Mouse (Mus musculus): ENCODE measurements around the gene Fads2. TPM values are rescaled to one million over a fixed set of nuclear protein-coding genes. Genes with fewer than 3 reads are reported as not detected.

The Fads2 gene
- polyA plus RNA-seq, 1 experiment from 2014 or later: 125 TPM

DNA sequence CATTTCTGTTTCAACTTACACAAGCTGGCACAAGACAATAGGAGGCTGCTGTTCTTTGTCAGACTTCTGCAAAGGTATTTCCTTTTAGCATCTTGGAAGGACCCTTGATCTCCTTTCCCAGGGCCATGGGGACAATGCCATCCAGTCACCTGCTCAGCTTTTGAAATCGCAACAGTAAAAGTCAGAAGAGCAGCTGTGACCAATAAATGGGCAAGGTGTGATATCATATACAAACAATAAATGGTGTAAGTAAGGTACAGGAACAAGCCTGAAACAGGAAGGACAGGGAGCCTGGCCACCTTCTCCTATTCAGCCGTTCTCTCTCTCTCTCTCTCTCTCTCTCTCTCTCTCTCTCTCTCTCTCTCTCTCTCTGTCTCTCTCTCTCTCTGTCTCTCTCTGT is 51.1 kb downstream of the Fads2 start:
- H3K4me2 ChIP-seq: no peak overlapping the region
- no peak for ATAC-seq (ENCODE audit: insufficient read depth, low FRiP score, low read depth)
- H3K27ac ChIP-seq: peak overlapping the region; percentile 48; the same call in 1 of the 2 replicates
- no peaks in the 10 kb centered on the region for H3K27me3 ChIP-seq (replicated peaks)
- 53% methylated on average over 2 of the region's 2 CpGs for WGBS
- peaks cover 11% of the 10 kb centered on the region; the same call in 1 of the 2 replicates for H3K36me3 ChIP-seq
- no peaks in the 10 kb centered on the region for H3K9me3 ChIP-seq
- H3K4me1 ChIP-seq: peaks cover 13% of the 10 kb centered on the region; the same call in 1 of the 2 replicates
- no peak overlapping the region for H3K9ac ChIP-seq
- H3K4me3 ChIP-seq (replicated peaks): no peak overlapping the region

DNA sequence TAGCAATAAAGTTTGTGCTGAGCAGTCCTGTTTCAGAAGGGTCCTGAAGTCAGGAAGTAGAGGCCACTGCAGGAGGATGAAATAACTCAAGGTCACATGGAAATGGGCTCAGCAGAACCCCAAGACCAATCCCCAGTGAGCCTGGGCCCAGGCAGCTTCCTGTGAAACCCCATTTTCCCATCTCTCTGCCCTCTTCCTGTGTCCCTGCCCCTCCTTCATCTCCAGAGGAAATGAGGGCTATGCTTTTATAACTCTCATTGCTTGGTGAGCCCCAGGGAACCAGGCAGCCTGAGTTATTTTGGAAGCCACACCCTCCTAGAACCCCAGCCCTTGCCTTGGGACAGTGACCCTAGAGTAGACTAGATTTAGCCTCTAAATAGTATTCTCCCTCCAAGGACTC is 52.0 kb downstream of the Fads2 start:
- Histone ChIP-seq H3K4me1 (peaks cover 13% of the 10 kb centered on the region; the same call in 1 of the 2 replicates), H3K27me3 (replicated peaks) (no peaks in the 10 kb centered on the region), H3K9me3 (no peaks in the 10 kb centered on the region), H3K36me3 (peaks cover 11% of the 10 kb centered on the region; the same call in 1 of the 2 replicates), H3K27ac (no peak overlapping the region), H3K9ac (no peak overlapping the region), H3K4me3 (replicated peaks) (no peak overlapping the region), H3K4me2 (no peak overlapping the region)
- no peak for ATAC-seq (ENCODE audit: insufficient read depth, low FRiP score, low read depth)

DNA sequence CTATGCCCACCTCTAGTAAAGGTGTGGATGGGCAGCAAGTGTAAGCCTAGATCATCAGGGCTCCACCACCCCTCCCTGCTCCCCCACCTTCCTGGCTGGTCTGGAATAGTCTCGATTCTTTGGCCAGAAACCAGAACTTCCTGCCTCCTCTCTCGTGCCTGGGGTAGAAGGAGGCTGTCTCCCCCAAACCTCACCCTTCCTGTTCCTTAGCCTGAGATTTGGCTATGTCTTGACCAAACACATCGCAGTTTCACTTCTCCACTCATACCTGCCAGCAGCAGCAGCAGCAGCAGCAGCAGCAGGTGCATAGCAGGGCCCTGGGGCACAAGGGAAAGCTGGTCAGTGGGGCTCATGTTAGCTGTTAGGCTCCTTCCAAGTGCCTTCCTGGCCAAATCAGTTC is 54.6 kb downstream of the Fads2 start:
- no peak overlapping the region for H3K4me3 ChIP-seq (replicated peaks)
- peaks cover 17% of the 10 kb centered on the region for H3K4me1 ChIP-seq
- no peak overlapping the region for H3K27ac ChIP-seq
- H3K27me3 ChIP-seq (replicated peaks): no peaks in the 10 kb centered on the region
- no peak overlapping the region for H3K9ac ChIP-seq
- whole genome bisulfite sequencing: 28% methylated on average over 3 of the region's 3 CpGs
- no peaks in the 10 kb centered on the region for H3K9me3 ChIP-seq
- no peak overlapping the region for H3K4me2 ChIP-seq
- no peak for ATAC-seq (ENCODE audit: insufficient read depth, low FRiP score, low read depth)
- H3K36me3 ChIP-seq: no peaks in the 10 kb centered on the region

DNA sequence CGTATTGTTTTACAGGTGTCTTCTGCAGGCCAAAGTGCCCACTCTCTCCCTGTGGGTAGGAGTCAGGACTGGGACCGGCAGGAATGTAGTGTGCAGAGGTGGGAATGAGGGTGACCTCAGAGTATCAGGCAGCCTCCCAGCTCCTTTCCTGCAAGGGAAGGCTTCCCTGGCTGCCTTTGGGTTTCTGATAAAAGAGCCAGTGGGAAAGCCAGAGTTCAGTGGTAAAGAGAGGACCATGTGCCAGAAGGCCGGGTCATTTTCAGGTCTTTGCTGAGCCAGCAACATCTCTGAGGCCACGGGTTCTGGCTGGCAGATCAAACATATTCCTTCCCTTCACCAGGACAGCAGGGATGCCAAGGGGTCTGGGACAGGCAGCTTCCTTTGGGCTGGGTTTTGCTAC is 55.2 kb downstream of the Fads2 start:
- no peaks in the 10 kb centered on the region for H3K36me3 ChIP-seq

DNA sequence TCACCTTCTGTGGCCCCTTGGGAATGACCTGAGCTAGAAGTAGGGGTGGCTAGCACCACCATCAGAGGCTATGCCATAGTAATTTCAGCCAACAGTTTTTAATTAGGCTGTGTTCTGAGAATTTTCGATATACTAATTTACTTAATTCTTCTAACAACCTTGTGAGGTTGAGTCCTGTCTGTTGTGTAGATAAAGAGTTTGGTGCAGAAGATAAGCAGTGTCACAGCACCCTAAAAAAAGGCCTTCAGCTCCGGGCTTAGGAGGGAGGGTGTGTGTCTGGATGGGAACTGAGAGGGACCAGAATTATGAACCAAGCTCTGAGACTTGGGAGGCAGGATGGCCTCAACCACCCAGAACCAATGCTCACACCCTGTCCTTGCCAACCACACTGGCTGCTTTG is 55.8 kb downstream of the Fads2 start:
- WGBS: 74% methylated on average over 2 of the region's 2 CpGs
- no peak overlapping the region for H3K4me3 ChIP-seq (replicated peaks)
- ATAC-seq (ENCODE audit: insufficient read depth, low FRiP score, low read depth): no peak
- H3K9me3 ChIP-seq: no peaks in the 10 kb centered on the region
- H3K4me1 ChIP-seq: peaks cover 24% of the 10 kb centered on the region
- H3K9ac ChIP-seq: no peak overlapping the region
- H3K4me2 ChIP-seq: no peak overlapping the region
- H3K27me3 ChIP-seq (replicated peaks): no peaks in the 10 kb centered on the region
- H3K36me3 ChIP-seq: no peaks in the 10 kb centered on the region
- H3K27ac ChIP-seq: no peak overlapping the region

More for the DNA sequence above, 55.2 kb downstream of the Fads2 start:
- H3K4me2 ChIP-seq: no peak overlapping the region
- no peaks in the 10 kb centered on the region for H3K9me3 ChIP-seq
- no peak overlapping the region for H3K27ac ChIP-seq
- H3K4me3 ChIP-seq (replicated peaks): no peak overlapping the region
- no peak for ATAC-seq (ENCODE audit: insufficient read depth, low FRiP score, low read depth)
- 62% methylated on average over 4 of the region's 4 CpGs for WGBS
- no peaks in the 10 kb centered on the region for H3K27me3 ChIP-seq (replicated peaks)
- H3K9ac ChIP-seq: no peak overlapping the region
- H3K4me1 ChIP-seq: peaks cover 20% of the 10 kb centered on the region

DNA sequence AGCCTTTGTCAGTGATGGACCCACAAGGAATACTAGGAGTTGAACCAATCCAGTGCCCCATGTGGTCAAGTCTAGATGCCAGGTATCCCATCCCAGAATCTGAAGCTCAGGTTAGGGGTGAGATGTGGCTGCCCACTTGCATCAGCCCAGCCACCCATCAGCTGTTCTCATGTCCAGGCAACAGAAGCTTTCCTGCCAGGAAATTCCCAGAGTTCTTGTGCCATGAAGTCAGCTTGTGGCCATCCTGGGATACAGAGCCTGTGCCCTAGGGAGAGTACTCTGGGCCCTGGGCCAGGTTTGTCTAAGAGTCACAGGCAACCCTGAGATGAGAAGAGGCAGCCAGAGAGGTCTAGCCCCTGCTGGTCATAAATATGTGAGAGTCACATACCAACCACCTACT is 57.9 kb downstream of the Fads2 start:
- no peak for ATAC-seq (ENCODE audit: insufficient read depth, low FRiP score, low read depth)
- Histone ChIP-seq H3K36me3 (no peaks in the 10 kb centered on the region), H3K27ac (no peak overlapping the region), H3K4me1 (peaks cover 30% of the 10 kb centered on the region), H3K4me2 (no peak overlapping the region), H3K9me3 (no peaks in the 10 kb centered on the region), H3K4me3 (replicated peaks) (no peak overlapping the region), H3K27me3 (replicated peaks) (no peaks in the 10 kb centered on the region), H3K9ac (no peak overlapping the region)

DNA sequence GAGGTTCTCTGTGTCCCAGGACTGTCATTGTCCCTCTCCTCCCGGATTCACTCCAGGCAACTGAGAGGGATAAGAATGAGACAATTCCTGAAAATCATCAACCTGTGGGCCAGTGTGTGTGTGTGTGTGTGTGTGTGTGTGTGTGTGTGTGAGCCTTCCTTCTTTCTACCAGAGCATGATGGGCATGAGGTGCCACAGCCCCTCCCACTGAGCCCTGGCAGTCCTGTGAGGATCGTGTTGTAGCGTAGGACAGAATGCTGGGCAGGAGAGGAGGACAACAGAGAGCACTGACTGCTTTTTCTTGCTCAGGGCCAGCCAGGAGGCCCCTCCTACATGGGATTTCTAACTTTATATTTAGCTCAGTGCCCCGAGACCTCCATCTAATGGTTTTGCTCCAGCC is 58.7 kb downstream of the Fads2 start:
- H3K27me3 ChIP-seq (replicated peaks): no peaks in the 10 kb centered on the region
- no peaks in the 10 kb centered on the region for H3K9me3 ChIP-seq
- H3K4me3 ChIP-seq (replicated peaks): peak overlapping the region; percentile 74; the same call in 1 of the 2 replicates
- no peak overlapping the region for H3K9ac ChIP-seq
- H3K4me1 ChIP-seq: peaks cover 33% of the 10 kb centered on the region
- H3K27ac ChIP-seq: no peak overlapping the region
- H3K4me2 ChIP-seq: peak overlapping the region; percentile 98
- ATAC-seq (ENCODE audit: insufficient read depth, low FRiP score, low read depth): no peak
- 89% methylated on average over 4 of the region's 4 CpGs for WGBS
- no peaks in the 10 kb centered on the region for H3K36me3 ChIP-seq

DNA sequence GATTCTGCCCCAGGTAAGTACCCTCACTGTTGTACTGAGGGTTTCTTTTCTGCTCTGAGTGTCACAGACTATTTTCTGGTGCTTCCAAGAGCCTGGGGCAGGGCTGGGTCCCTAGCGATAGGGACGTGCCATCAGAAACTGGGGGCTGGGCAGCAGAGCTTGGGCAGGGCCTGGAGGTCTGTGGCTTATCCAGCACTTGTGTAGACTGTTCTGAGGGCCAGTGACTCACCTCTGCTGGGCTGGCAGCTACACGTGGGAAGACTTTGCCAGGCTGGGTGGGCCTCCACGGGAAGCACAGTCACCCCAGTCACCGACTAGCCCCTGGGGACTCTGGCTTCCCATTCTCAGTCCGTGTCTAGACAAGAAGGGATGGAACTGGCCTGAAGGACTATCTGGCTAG is 59.3 kb downstream of the Fads2 start:
- H3K9me3 ChIP-seq: no peaks in the 10 kb centered on the region
- no peaks in the 10 kb centered on the region for H3K27me3 ChIP-seq (replicated peaks)
- H3K4me1 ChIP-seq: peaks cover 31% of the 10 kb centered on the region
- H3K27ac ChIP-seq: peak overlapping the region; percentile 75; the same call in 1 of the 2 replicates
- peak overlapping the region; percentile 74 for H3K4me3 ChIP-seq (replicated peaks)
- H3K9ac ChIP-seq: peak overlapping the region; percentile 53; the same call in 1 of the 2 replicates
- no peaks in the 10 kb centered on the region for H3K36me3 ChIP-seq
- H3K4me2 ChIP-seq: peak overlapping the region; percentile 98
- ATAC-seq (ENCODE audit: insufficient read depth, low FRiP score, low read depth): no peak
- WGBS: 42% methylated on average over 6 of the region's 6 CpGs

DNA sequence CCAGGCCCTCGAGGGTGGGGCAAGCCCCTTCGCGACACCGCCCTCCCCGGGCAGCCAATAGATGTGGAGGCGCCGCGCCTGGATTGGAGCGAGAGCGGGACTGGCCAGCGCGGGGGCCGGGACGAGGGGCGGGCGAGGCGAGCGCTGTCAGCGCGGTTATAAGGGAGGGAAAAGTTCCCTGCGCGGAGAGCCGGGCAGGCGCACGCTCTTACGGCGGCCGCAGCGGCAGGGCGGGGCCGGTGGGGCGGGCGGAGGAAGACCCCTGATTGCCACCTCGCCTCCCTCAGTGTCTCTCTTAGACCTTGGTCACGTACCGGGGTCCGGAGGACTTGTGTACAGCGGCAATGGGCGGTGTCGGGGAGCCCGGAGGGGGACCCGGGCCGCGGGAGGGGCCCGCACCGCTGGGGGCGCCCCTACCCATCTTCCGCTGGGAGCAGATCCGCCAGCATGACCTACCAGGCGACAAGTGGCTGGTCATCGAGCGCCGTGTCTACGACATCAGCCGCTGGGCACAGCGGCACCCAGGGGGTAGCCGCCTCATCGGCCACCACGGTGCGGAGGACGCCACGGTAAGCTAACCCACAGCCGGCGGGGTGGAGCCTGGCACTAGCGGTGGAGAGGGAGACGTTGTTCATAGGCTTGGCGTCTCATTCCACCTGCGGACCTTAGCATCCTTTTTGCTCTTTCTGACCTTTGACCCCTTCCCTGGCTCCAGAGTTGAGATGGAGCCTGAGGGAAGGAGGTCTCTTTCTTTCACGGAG is 60.0 kb downstream of the Fads2 start, which contains the start of gene Fads3:
TSS of gene Fads3 (plus strand) at position 182 of the 761 bp plus-strand sequence.
- under 1% methylated on average over 67 of the region's 69 CpGs for WGBS
- no peaks in the 10 kb centered on the region for H3K9me3 ChIP-seq
- peak within 1 kb of the TSS; percentile 75 for H3K27ac ChIP-seq
- peak within 1 kb of the TSS; percentile 53 for H3K9ac ChIP-seq
- peaks cover 28% of the 10 kb centered on the region for H3K4me1 ChIP-seq
- H3K4me3 ChIP-seq (replicated peaks): peak within 1 kb of the TSS; percentile 74
- no peaks in the 10 kb centered on the region for H3K27me3 ChIP-seq (replicated peaks)
- ATAC-seq (ENCODE audit: insufficient read depth, low FRiP score, low read depth): peak; percentile 88
- no peaks in the 10 kb centered on the region for H3K36me3 ChIP-seq
- peak within 1 kb of the TSS; percentile 98 for H3K4me2 ChIP-seq

DNA sequence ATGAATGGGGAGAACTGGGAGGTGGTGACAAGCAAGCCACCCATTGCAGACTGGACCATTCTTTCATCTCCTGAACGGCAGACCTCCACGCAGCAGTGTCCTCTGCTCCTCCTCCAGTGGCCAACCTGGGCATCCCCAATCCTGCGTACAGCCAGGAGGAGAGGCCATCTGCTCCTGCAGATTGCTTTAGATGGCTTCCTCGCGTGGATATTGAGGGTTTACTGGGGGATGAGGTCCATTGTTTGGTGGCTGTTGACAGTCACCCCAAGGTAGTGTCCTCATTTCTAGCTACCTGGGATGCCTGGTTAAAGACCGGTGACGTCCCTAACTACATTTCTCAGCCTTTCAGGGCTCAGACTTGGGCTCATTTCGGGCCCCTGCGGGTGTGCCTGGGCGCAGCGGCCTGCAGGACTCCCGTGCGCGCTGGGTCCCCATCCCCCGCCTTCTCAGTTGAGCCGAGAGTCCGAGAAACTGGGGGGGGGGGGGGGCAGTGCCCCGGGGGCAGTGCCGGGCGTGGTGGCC is 60.6 kb downstream of the Fads2 start:
- Histone ChIP-seq H3K27ac (peak overlapping the region; percentile 55), H3K4me2 (peak overlapping the region; percentile 98), H3K27me3 (replicated peaks) (no peaks in the 10 kb centered on the region), H3K9ac (0 out of 2 replicates have a peak overlapping the region, but pooled peaks have one; percentile 53), H3K36me3 (no peaks in the 10 kb centered on the region), H3K4me3 (replicated peaks) (peak overlapping the region; percentile 74), H3K4me1 (peaks cover 28% of the 10 kb centered on the region), H3K9me3 (no peaks in the 10 kb centered on the region)
- ATAC-seq (ENCODE audit: insufficient read depth, low FRiP score, low read depth): no peak
- WGBS: 8% methylated on average over 20 of the region's 20 CpGs

DNA sequence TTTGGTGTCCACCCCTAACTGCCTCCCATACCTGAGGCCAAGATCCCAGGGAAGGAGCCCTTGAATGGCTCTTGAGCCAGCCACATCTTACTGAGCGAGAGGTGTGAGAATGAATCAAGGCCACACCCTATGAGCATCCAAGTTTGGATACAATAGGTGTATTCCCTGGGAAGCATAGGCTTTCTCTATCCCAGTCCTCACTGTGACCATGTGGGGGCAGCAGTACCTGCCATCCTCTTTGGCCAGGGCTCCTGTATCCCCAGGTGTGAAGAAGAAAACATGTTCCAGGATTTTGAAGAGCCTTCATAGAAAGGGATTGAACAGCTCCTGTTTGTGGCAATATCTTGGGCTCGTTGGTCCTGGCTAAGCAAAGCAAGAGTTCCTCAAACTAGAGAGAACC is 61.9 kb downstream of the Fads2 start:
- Histone ChIP-seq H3K4me3 (replicated peaks) (no peak overlapping the region), H3K27ac (no peak overlapping the region), H3K9me3 (no peaks in the 10 kb centered on the region), H3K27me3 (replicated peaks) (no peaks in the 10 kb centered on the region), H3K4me1 (peaks cover 33% of the 10 kb centered on the region), H3K9ac (no peak overlapping the region), H3K4me2 (no peak overlapping the region), H3K36me3 (no peaks in the 10 kb centered on the region)
- WGBS: 75% methylated on average over 2 of the region's 2 CpGs
- ATAC-seq (ENCODE audit: insufficient read depth, low FRiP score, low read depth): no peak

DNA sequence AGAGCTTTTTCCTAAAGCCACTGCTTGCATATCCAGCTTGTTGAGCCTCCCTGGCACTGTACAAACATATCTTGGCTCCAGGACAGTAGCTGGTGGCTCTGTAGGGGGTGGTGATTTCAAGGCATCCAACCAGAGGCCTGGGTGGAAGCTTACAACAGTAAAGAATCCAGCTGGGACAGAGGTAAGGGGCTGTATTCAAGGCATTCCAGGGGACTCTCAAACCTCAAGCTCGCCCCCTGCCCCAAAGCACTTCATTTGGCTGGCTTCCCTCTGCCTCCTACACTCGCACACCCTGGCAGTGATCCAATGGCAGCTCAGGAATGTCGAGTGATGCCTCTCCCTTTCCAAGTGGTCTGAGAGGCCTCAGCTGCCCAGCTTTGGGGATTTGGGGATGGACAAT is 62.6 kb downstream of the Fads2 start:
- Histone ChIP-seq H3K4me3 (replicated peaks) (no peak overlapping the region), H3K36me3 (no peaks in the 10 kb centered on the region), H3K27ac (peak overlapping the region; percentile 42; the same call in 1 of the 2 replicates), H3K4me2 (no peak overlapping the region), H3K9me3 (no peaks in the 10 kb centered on the region), H3K4me1 (peaks cover 33% of the 10 kb centered on the region), H3K27me3 (replicated peaks) (no peaks in the 10 kb centered on the region), H3K9ac (no peak overlapping the region)
- no peak for ATAC-seq (ENCODE audit: insufficient read depth, low FRiP score, low read depth)
- 11% methylated on average over 3 of the region's 3 CpGs for WGBS

Data from stomach, embryonic 15.5 days (tissue).